Mouse (Mus musculus): ENCODE results near the gene Rnf24. TPM values are rescaled to one million over a fixed set of nuclear protein-coding genes. Genes with fewer than 3 reads are reported as not detected.
"Not testable (repeated sequence)": the region's sequence is repeated elsewhere in the genome, so short reads cannot be mapped to it uniquely, and the experiment has no call there.

Rnf24 gene
- polyA plus RNA-seq, 1 experiment from 2014 or later = 1.7 TPM

- no peak overlapping the region for H3K4me3 ChIP-seq (ENCODE audit: low read length)
- no peaks in the 10 kb centered on the region for H3K27me3 ChIP-seq (ENCODE audit: control insufficient read depth, insufficient read depth, low read length)
- H3K9me3 ChIP-seq (replicated peaks; ENCODE audit: control insufficient read depth, low read length) = no peaks in the 10 kb centered on the region
- no peak overlapping the region for H3K9ac ChIP-seq (ENCODE audit: low read length)
- peaks cover 2% of the 10 kb centered on the region; the same call in 1 of the 2 replicates for H3K4me1 ChIP-seq (ENCODE audit: control insufficient read depth, insufficient read depth, low read length)
- H3K36me3 ChIP-seq (ENCODE audit: control insufficient read depth, insufficient read depth) = no peaks in the 10 kb centered on the region
- no peak overlapping the region for H3K27ac ChIP-seq (ENCODE audit: low read length)
- ATAC-seq (replicated peaks; ENCODE audit: extremely low read depth, insufficient read depth, low FRiP score) = no peak
- no peak overlapping the region for H3K4me2 ChIP-seq (ENCODE audit: low read depth, low read length)
- WGBS = 28% methylated on average over 1 of the region's 1 CpGs
These were observed 29.0 kb downstream of the Rnf24 start for GRCm38 (mm10) chr2:131323675-131324074.

GRCm38 (mm10) chr2:131321192-131321591, 31.5 kb downstream of the Rnf24 start:
- 17% methylated on average over 3 of the region's 3 CpGs for WGBS
- H3K9me3 ChIP-seq (replicated peaks; ENCODE audit: control insufficient read depth, low read length); H3K9ac ChIP-seq (ENCODE audit: low read length); H3K4me2 ChIP-seq (ENCODE audit: low read depth, low read length); H3K27ac ChIP-seq (ENCODE audit: low read length); H3K4me1 ChIP-seq (ENCODE audit: control insufficient read depth, insufficient read depth, low read length); H3K36me3 ChIP-seq (ENCODE audit: control insufficient read depth, insufficient read depth); H3K27me3 ChIP-seq (ENCODE audit: control insufficient read depth, insufficient read depth, low read length); H3K4me3 ChIP-seq (ENCODE audit: low read length): not testable (repeated sequence)
- ATAC-seq (replicated peaks; ENCODE audit: extremely low read depth, insufficient read depth, low FRiP score) = 0 out of 2 replicates have a peak, but pooled peaks have one; percentile 18

DNA sequence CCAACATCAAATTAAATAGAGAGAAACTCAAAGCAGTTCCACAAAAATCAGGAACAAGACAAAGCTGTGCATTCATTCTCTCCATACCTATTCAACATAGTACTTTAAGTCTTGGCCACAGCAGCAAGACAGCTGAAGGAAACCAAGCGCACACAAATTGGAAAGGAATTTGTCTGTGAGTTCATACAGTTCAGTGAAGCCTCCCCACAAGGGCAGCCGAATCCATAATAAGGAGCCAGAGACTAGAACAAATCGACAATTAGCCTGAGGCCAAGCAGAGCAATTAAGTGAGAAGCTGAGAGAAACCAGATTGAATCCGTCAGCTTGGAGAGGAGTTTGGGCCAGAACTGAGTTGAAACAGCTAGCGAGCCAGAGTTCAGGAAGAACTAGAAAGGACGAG, 33.3 kb downstream of the Rnf24 start:
- WGBS = 87% methylated on average over 6 of the region's 6 CpGs
- ATAC-seq (replicated peaks; ENCODE audit: extremely low read depth, insufficient read depth, low FRiP score) = no peak
- H3K4me1 ChIP-seq (ENCODE audit: control insufficient read depth, insufficient read depth, low read length) = no peaks in the 10 kb centered on the region; the same call in 1 of the 2 replicates
- no peak overlapping the region for H3K4me2 ChIP-seq (ENCODE audit: low read depth, low read length)
- H3K9ac ChIP-seq (ENCODE audit: low read length) = no peak overlapping the region
- no peaks in the 10 kb centered on the region for H3K36me3 ChIP-seq (ENCODE audit: control insufficient read depth, insufficient read depth)
- H3K9me3 ChIP-seq (replicated peaks; ENCODE audit: control insufficient read depth, low read length) = peaks cover 3% of the 10 kb centered on the region; the same call in 1 of the 2 replicates
- H3K27me3 ChIP-seq (ENCODE audit: control insufficient read depth, insufficient read depth, low read length) = no peaks in the 10 kb centered on the region
- no peak overlapping the region for H3K27ac ChIP-seq (ENCODE audit: low read length)
- no peak overlapping the region for H3K4me3 ChIP-seq (ENCODE audit: low read length)

DNA sequence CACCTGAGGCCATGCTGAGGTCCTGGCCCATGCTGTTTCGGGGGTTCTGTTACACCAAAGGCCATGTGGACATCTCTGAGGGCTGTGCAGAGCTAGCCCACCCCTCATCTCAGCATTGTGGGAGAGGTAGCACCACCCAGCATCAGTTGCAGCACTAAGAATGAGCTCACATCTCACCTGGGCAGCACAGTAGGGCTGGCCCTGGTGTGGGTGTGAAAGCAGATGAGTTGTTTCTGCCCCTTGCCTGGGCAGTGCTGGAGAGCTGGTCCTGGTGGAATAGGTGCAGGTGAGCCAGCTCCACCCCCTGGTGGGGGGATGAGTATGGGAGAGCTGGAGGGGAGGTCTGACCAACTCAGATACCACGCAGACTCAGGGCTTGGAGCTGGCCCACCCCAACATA, 36.5 kb downstream of the Rnf24 start:
- Histone ChIP-seq H3K4me3 (ENCODE audit: low read length) (no peak overlapping the region), H3K27ac (ENCODE audit: low read length) (no peak overlapping the region), H3K9ac (ENCODE audit: low read length) (no peak overlapping the region), H3K36me3 (ENCODE audit: control insufficient read depth, insufficient read depth) (no peaks in the 10 kb centered on the region), H3K9me3 (replicated peaks; ENCODE audit: control insufficient read depth, low read length) (peaks cover 3% of the 10 kb centered on the region; the same call in 1 of the 2 replicates), H3K4me1 (ENCODE audit: control insufficient read depth, insufficient read depth, low read length) (no peaks in the 10 kb centered on the region; the same call in 1 of the 2 replicates), H3K4me2 (ENCODE audit: low read depth, low read length) (no peak overlapping the region), H3K27me3 (ENCODE audit: control insufficient read depth, insufficient read depth, low read length) (no peaks in the 10 kb centered on the region)
- no peak for ATAC-seq (replicated peaks; ENCODE audit: extremely low read depth, insufficient read depth, low FRiP score)
- WGBS = 74% methylated on average over 2 of the region's 2 CpGs

DNA sequence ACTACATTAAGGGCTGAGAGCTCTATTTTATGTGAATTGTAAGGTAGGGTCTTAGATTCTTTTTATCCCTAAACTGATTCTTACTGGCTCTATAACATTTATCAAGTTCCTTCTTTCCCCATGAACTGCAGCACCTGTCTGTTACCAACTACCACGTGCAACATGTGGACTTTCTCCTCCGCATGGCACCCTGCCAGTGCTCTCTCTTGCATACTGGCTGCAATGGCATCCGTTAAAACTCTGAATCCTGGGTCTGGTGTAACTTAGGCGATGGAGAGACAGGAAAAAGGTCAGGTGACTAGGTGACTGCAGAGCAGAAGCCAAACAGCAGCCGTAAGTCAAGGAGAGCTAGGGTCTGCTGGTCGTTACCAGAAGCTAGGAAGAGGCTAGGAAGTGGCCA, 43.4 kb downstream of the Rnf24 start:
- peaks cover 2% of the 10 kb centered on the region; the same call in 1 of the 2 replicates for H3K36me3 ChIP-seq (ENCODE audit: control insufficient read depth, insufficient read depth)
- H3K4me3 ChIP-seq (ENCODE audit: low read length) = no peak overlapping the region
- no peaks in the 10 kb centered on the region for H3K4me1 ChIP-seq (ENCODE audit: control insufficient read depth, insufficient read depth, low read length)
- no peak overlapping the region for H3K27ac ChIP-seq (ENCODE audit: low read length)
- no peak overlapping the region for H3K4me2 ChIP-seq (ENCODE audit: low read depth, low read length)
- WGBS = 49% methylated on average over 6 of the region's 6 CpGs
- ATAC-seq (replicated peaks; ENCODE audit: extremely low read depth, insufficient read depth, low FRiP score) = no peak
- no peak overlapping the region for H3K9ac ChIP-seq (ENCODE audit: low read length)
- H3K27me3 ChIP-seq (ENCODE audit: control insufficient read depth, insufficient read depth, low read length) = no peaks in the 10 kb centered on the region
- H3K9me3 ChIP-seq (replicated peaks; ENCODE audit: control insufficient read depth, low read length) = no peaks in the 10 kb centered on the region

DNA sequence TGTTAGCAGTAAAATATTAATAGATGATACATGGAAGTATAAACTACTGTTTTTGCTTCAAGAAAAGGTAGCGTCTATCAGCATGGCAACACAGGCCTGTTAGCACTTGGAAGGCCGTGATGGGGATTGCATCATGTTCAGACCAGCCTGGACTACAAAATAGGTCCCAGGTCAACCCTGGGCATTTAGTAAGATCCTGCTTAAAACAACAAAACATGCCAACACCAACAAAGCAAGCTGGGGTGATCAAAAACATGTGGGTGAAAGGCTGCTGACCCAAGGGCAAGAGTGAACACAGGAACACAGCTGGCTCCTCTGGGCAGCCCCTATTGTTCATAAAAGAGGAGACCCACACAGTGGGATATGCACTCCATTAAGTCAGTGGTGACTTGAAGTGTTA, 44.9 kb downstream of the Rnf24 start:
- Histone ChIP-seq H3K9me3 (replicated peaks; ENCODE audit: control insufficient read depth, low read length) (no peaks in the 10 kb centered on the region), H3K4me1 (ENCODE audit: control insufficient read depth, insufficient read depth, low read length) (no peaks in the 10 kb centered on the region), H3K36me3 (ENCODE audit: control insufficient read depth, insufficient read depth) (peaks cover 6% of the 10 kb centered on the region), H3K4me3 (ENCODE audit: low read length) (no peak overlapping the region), H3K9ac (ENCODE audit: low read length) (no peak overlapping the region), H3K27me3 (ENCODE audit: control insufficient read depth, insufficient read depth, low read length) (no peaks in the 10 kb centered on the region), H3K27ac (ENCODE audit: low read length) (no peak overlapping the region), H3K4me2 (ENCODE audit: low read depth, low read length) (no peak overlapping the region)
- WGBS = 84% methylated on average over 2 of the region's 2 CpGs
- ATAC-seq (replicated peaks; ENCODE audit: extremely low read depth, insufficient read depth, low FRiP score) = no peak

DNA sequence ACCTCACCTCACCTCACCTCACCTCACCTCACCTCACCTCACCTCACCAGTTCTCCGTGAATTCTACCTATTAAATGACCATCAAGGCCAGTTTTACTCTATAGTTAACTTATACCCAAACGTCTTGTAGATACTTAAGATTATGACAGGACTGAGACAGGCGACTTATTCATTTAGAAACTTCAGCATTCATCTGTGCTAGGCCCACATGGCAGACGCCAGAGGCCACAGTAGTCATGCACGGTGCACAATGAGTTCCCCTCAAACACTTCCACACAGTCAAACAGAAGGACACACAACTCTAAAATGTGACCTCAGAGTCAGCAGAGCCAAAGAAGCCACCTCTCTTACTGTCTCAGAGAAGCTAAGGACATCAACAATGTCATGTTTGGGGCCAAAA, 45.3 kb downstream of the Rnf24 start:
- ATAC-seq (replicated peaks; ENCODE audit: extremely low read depth, insufficient read depth, low FRiP score) = no peak
- no peak overlapping the region for H3K4me3 ChIP-seq (ENCODE audit: low read length)
- no peak overlapping the region for H3K4me2 ChIP-seq (ENCODE audit: low read depth, low read length)
- H3K9ac ChIP-seq (ENCODE audit: low read length) = no peak overlapping the region
- H3K4me1 ChIP-seq (ENCODE audit: control insufficient read depth, insufficient read depth, low read length) = no peaks in the 10 kb centered on the region
- no peaks in the 10 kb centered on the region for H3K9me3 ChIP-seq (replicated peaks; ENCODE audit: control insufficient read depth, low read length)
- H3K27ac ChIP-seq (ENCODE audit: low read length) = no peak overlapping the region
- peaks cover 7% of the 10 kb centered on the region for H3K36me3 ChIP-seq (ENCODE audit: control insufficient read depth, insufficient read depth)
- no peaks in the 10 kb centered on the region for H3K27me3 ChIP-seq (ENCODE audit: control insufficient read depth, insufficient read depth, low read length)
- WGBS = 88% methylated on average over 5 of the region's 5 CpGs

DNA sequence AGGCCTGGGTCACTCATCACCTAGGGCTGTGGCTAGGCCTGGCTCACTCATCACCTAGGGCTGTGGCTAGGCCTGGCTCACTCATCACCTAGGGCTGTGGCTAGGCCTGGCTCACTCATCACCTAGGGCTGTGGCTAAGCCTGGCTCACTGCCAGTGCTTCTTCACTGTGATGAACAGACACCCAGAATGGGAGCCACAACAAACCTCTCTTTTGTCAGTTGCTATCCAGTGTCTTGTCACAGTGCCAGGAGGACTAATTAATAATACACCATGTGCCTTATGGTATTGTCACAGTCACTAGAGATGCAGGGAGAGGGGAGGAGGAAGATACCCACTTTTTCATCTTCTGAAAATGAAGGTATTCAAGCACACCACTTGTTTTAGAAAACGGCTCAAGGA, 47.5 kb downstream of the Rnf24 start:
- not testable (repeated sequence) for ATAC-seq (replicated peaks; ENCODE audit: extremely low read depth, insufficient read depth, low FRiP score)
- WGBS = 93% methylated on average over 1 of the region's 1 CpGs

GRCm38 (mm10) chr2:131304497-131304896, 48.2 kb downstream of the Rnf24 start:
- Histone ChIP-seq H3K9me3 (replicated peaks; ENCODE audit: control insufficient read depth, low read length) (no peaks in the 10 kb centered on the region), H3K9ac (ENCODE audit: low read length) (no peak overlapping the region), H3K27ac (ENCODE audit: low read length) (no peak overlapping the region), H3K27me3 (ENCODE audit: control insufficient read depth, insufficient read depth, low read length) (no peaks in the 10 kb centered on the region), H3K4me2 (ENCODE audit: low read depth, low read length) (no peak overlapping the region), H3K36me3 (ENCODE audit: control insufficient read depth, insufficient read depth) (peaks cover 7% of the 10 kb centered on the region), H3K4me1 (ENCODE audit: control insufficient read depth, insufficient read depth, low read length) (no peaks in the 10 kb centered on the region), H3K4me3 (ENCODE audit: low read length) (no peak overlapping the region)
- no peak for ATAC-seq (replicated peaks; ENCODE audit: extremely low read depth, insufficient read depth, low FRiP score)
- WGBS = 80% methylated on average over 9 of the region's 9 CpGs

More for the DNA sequence above, 47.5 kb downstream of the Rnf24 start:
- not testable (repeated sequence) for H3K9ac ChIP-seq (ENCODE audit: low read length); H3K9me3 ChIP-seq (replicated peaks; ENCODE audit: control insufficient read depth, low read length); H3K4me1 ChIP-seq (ENCODE audit: control insufficient read depth, insufficient read depth, low read length); H3K27me3 ChIP-seq (ENCODE audit: control insufficient read depth, insufficient read depth, low read length); H3K27ac ChIP-seq (ENCODE audit: low read length); H3K4me3 ChIP-seq (ENCODE audit: low read length); H3K36me3 ChIP-seq (ENCODE audit: control insufficient read depth, insufficient read depth); H3K4me2 ChIP-seq (ENCODE audit: low read depth, low read length)

GRCm38 (mm10) chr2:131301635-131302034, 51.1 kb downstream of the Rnf24 start:
- Histone ChIP-seq H3K4me2 (ENCODE audit: low read depth, low read length) (no peak overlapping the region), H3K9me3 (replicated peaks; ENCODE audit: control insufficient read depth, low read length) (no peaks in the 10 kb centered on the region), H3K27ac (ENCODE audit: low read length) (no peak overlapping the region), H3K4me3 (ENCODE audit: low read length) (no peak overlapping the region), H3K27me3 (ENCODE audit: control insufficient read depth, insufficient read depth, low read length) (no peaks in the 10 kb centered on the region), H3K4me1 (ENCODE audit: control insufficient read depth, insufficient read depth, low read length) (no peaks in the 10 kb centered on the region), H3K36me3 (ENCODE audit: control insufficient read depth, insufficient read depth) (peaks cover 15% of the 10 kb centered on the region), H3K9ac (ENCODE audit: low read length) (no peak overlapping the region)
- ATAC-seq (replicated peaks; ENCODE audit: extremely low read depth, insufficient read depth, low FRiP score) = no peak

All from heart, embryonic 16.5 days (tissue).